Mouse (Mus musculus): Measurements from ENCODE around the gene Gm45233.
A peak's percentile ranks its signal among the peaks of the same experiment; 100 is the strongest.
"Not testable (repeated sequence)": the region's sequence is repeated elsewhere in the genome, so short reads cannot be mapped to it uniquely, and the experiment has no call there.

Gm45233 gene

GRCm38 (mm10) chr7:43443917-43444293 is at the start of gene Gm45233, which contains the start of gene Etfb:
Gene Gm45233, plus strand, starts transcription at chr7:43444128.
Gene Etfb, plus strand, starts transcription at chr7:43444083.
- peak; percentile 90 for DNase-seq (ENCODE audit: low read depth)

DNA sequence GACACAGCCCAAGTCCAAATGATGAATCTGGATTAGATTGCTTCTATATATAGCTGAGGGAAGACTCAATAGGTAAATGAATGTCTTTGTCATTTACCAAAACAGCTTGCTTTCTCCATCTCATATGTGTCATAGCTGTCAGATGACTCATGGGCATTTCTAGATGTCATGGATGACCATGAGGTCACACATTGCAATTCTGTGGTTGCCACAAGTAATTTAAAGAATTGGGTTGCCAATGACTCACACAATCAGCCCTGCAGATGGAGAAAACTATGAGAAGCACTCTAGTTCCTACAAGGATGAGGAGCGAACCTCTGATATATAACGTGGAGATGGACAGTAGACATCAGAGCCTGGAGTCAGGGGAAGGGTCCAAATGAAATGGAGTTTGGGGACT is 44.4 kb upstream of the Gm45233 start:
- DNase-seq (ENCODE audit: low read depth): no peak

DNA sequence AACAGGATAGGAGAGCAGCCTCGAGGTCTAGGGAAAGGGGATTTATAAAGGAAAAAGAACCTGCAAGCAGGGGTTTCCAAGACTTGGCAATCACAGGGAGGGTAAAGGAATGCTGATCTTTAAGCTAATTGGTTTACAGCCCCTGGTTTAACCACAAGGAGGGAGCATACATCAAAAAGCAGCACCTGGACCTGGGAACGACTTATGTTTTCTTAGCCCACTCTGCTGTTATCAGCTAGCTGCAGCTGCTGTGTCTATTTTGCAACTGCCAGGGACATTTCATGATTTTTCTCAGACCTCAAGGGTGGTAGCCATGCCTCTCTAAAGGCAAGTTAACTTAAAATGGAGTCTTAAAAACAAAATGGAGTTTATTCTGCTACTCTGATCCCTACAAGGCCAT is 41.2 kb upstream of the Gm45233 start:
- no peak for DNase-seq (ENCODE audit: low read depth)

DNA sequence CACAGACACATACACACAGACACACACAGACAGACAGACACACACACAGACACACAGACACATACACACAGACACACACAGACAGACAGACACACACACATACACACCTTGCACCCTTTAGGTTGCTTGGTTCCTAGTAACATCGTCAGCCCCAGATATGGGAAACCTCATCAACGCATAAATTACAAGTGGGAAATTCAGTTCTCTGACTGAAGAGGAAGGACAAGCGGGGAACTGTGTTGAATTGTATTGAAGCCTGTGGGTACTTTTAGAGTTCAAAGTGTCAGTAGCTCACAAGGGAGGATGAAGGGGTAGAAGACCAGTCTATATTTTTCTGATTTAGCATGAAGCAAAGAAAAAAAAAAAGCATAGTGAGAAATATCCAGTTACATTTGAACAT is 36.4 kb upstream of the Gm45233 start:
- no peak for DNase-seq (ENCODE audit: low read depth)

GRCm38 (mm10) chr7:43408131-43408553 is 35.8 kb upstream of the Gm45233 start, which contains the start of gene Siglecg:
Gene Siglecg, plus strand, starts transcription at chr7:43408204.
- DNase-seq (ENCODE audit: low read depth): no peak

GRCm38 (mm10) chr7:43409084-43409483 is 34.8 kb upstream of the Gm45233 start:
- DNase-seq (ENCODE audit: low read depth): no peak

DNA sequence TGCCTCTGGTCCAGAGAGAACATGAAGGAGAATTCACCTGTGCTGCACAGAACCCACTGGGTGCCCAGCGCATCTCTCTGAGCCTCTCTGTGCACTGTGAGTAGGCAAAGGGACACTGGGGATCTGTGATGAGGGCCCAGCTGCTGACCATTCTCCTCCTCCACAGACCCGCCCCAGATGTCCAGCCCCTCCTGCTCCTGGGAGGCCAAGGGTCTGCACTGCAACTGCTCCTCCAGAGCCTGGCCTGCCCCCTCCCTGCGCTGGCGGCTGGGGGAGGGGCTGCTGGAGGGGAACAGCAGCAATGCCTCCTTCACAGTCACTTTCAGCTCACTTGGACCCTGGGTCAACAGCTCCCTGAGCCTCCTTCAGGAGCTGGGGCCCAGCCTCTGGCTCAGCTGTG is 32.2 kb upstream of the Gm45233 start:
- DNase-seq (ENCODE audit: low read depth): not testable (repeated sequence)

DNA sequence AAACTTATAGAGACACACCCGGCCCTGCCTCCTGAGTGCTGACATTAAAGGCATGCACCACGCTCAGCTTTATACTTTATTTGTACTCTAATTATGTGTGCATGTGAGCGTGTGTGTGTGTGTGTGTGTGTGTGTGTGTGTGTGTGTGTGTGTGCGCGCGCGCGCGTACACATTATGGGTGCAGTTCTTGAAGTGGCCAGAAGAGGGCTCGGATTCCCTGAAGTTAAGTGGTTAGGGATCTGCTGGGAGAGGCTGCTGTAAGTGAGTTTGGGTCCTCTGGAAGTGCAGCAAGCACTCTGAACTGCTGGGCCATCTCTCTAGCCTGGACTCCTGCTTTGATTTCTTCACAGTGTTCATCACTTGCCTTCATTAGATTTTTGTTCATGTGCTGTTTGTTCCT is 26.6 kb upstream of the Gm45233 start:
- no peak for DNase-seq (ENCODE audit: low read depth)

DNA sequence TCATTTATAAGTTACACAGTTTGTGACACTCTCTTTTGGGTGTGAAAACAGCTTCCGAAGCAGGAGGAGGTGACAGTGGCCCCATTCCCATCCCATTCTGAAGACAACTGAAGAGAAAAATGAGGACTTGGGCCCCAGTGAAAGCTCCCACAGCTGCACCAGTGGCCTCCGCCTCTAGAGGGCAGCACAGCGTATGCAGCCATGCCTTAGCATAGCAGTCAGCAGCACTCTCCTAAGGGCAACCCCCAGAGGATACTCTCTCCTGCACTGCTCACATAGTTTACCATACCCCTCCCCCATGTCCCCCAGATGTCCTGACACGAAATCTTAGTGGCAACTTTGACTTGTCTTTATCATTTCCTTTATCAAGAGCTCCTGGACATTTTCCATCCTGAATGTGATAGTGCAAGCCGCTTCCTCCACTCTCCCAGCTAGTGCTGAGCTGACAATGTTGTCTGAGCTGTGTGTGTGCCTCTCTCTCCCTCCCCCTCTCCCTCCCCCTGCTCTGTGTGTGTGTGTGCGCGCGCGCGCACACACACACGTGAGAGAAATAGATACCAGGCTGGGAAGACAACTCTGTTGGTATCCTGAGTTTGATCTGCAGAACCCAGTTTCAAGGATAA is 20.8 kb upstream of the Gm45233 start:
- peak; percentile 74 for DNase-seq (ENCODE audit: low read depth)

GRCm38 (mm10) chr7:43423991-43424625 is 19.8 kb upstream of the Gm45233 start:
- no peak for DNase-seq (ENCODE audit: low read depth)

DNA sequence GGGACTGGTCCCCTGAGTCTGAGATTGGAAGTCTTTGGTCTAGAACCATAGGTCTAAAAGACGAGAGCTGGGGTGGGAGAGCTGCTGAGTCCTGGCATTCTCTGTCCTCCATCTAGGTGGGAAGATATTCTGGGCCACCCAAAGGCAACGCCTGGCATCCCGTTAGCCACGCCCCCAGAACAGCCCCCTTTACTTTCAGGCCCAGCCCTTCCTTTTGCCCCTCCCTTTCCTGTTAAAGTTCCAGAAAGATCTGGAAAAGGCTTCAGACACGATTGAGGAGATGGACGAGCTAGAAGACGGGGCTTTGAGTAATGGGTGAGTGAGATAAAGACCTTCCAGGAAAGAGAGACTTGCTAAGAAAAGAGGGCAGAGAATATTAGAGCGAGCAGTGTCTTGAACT is 16.5 kb upstream of the Gm45233 start, which contains the start of gene Lim2:
Gene Lim2 (plus strand): TSS at position 265 of the 400 bp plus-strand sequence.
- no peak for DNase-seq (ENCODE audit: low read depth)

- DNase-seq (ENCODE audit: low read depth): no peak
Measured at GRCm38 (mm10) chr7:43429500-43429899, 14.4 kb upstream of the Gm45233 start.

DNA sequence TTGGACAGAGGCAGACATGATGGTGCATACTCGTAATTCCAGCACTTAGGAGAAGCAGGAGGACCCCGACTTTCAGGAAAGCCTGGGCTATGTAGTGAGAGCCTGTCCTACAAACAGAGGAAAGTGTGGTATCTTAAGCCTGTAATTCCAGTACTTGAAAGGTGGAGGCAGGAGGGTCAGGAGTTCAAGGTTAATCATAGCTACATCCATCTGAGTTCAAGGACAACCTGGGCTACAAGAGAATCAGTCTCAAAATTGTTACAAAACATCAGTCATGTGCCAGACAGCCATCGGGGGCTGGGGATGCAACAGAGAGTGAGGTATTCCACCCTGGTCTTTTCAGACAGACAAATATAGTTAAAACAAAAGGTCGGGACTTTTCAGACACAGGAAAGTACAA is 11.0 kb upstream of the Gm45233 start:
- no peak for DNase-seq (ENCODE audit: low read depth)

DNA sequence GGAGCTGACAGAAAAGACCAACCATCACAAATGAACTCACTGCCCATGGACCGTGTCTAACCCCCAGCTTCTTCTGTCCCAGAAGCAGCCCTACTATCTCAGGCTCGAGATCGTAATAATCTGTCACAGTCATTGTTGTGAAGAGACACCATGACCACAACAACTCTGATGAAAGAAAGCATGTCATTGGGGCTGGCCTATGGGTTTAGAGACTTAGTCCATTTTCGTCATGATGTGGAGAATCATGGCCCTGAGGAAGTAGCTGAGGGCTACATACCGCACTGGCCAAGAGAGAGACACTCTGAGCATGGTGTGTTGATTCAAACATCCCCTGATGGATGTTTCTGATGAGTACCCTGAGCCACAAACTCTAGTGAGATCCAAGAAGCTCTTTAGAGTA is 9.3 kb upstream of the Gm45233 start:
- no peak for DNase-seq (ENCODE audit: low read depth)

GRCm38 (mm10) chr7:43436341-43437255 is 7.3 kb upstream of the Gm45233 start, which contains the start of gene Nkg7:
Gene Nkg7, plus strand, starts transcription at chr7:43437073.
- no peak for DNase-seq (ENCODE audit: low read depth)

DNA sequence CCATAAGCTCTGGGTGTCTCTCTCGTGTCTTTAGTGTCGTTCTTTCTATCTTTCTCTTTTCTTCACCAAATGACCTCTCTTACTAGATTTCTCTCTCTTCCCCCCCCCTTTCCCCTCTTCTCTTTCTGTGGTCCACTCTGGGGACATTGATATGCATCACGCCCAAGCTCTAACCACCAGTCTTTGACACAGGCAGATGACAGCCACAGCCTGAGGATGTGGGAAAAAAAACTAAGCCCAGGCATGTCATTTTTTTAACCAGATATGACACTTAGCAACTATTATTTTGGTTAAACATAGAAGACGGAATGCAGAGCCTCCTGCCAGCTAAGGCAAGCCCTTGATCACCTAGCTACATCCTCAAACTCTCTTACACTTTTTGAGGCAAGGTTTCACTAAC is 5.3 kb upstream of the Gm45233 start:
- no peak for DNase-seq (ENCODE audit: low read depth)

DNA sequence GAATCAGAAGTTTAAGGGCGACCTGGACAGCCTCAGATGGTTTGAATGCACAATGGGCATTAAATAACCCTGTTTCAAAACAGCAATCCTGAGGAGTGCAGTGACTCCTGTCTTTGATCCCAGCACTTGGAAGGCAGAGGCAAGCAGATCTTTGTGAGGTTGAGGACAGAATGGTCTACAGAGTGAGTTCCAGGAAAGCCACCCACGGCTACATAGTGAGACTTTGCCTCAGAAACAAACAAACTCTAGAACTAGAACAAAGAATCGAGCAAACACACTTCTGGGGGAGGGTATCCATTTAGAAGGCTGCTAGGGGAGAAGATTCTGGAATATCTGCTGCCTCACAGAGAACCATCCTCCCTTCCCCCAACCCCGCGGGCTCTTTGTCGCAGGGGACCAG is 3.4 kb upstream of the Gm45233 start, which contains the start of gene Cldnd2:
Gene Cldnd2 (plus strand): TSS at position 301 of the 400 bp plus-strand sequence.
- DNase-seq (ENCODE audit: low read depth): no peak

DNA sequence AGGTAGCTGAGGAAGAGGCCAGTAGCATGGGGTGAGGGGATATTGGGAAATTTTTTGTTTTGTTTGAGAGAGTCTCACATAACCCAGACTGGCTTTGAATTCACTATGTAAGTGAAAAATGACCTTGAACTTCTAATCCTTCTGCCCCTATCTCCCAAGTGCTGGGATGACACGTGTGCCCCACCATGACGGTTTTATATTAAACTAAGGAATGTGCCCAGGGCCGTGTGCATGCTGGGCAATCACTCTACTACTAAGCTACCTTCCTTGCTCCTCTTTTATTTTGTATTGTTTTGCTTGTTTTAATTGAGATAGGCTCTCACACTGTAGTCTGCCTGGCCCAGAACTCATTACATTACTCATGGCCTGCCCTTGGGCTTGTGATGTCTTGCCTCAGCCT is 2.9 kb upstream of the Gm45233 start:
- DNase-seq (ENCODE audit: low read depth): no peak

DNA sequence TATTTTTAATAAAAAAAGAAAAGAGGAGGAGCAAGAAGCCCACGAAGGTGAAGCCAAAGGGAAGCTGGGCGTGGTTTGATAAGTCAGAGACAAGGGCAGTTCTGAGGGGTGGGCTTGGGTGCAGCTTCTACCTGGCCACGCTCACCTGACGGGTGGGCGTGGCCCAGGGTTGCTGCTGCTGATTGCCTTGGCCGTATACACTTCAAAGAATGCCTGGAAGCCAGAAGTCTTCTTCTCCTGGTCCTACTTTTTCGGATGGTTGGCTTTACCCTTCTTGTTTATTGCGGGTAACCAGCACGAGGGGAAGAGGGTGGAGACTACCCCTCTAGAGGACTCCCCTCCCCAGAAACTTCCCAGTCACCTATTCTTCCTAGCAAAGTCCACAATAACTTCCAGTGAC is 1.2 kb upstream of the Gm45233 start:
- no peak for DNase-seq (ENCODE audit: low read depth)

DNA sequence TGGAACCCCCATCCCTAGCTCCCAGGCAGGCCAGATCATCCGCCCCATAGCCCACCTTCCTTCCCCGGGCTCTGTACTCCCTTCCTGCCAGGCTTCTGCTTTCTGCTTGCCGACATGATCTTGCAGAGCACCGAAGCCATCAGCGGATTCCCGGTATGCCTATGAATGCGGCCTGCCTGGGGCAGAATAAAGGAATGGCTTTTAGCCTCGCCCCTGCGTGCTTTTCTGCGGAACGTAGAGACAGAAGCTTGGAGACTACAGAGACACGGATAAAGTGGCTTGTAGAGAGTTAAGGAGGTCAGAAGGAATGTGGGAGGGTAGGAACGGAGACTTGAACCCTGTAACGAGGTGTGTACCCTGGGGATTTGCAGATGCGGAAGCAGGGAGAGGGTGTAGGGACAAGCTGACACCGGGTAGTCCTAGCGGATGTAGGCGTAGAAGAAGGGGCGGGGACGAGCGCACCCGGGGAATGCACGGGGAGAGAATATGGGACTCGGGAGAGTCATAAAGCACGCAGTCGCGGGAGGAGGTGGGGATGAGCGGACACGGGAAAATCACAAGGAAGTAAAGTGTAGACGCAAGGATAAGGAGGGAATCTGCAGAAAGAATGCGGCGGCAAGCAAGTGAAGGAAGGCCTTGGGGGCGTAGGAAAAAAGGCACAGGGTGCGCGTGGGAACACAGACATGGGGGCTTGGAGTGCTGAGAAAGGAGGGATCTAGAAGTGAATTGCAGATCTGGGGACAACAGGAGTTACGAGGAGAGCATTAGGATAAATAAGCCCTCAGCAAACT is 607 bp upstream of the Gm45233 start:
- no peak for DNase-seq (ENCODE audit: low read depth)

DNA sequence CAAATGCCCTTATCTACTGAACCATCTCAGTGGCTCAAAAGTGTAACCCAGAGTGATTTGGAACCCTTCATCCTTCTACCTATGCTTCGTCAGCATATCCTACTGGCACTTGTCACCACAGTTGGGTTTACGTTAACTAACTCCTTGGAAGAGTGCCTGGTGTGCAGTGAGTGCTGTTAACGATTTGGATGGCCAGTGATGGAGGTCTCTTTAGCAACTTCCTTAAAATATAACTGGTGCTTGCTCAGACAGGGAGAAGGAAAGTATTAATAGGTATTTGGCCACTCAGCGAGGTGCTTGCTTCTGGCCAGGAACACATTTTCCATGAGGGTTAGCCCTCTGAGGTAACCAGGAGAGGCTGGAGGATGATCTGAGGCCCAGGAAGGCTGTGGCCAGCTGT is 3.9 kb downstream of the Gm45233 start:
- DNase-seq (ENCODE audit: low read depth): no peak

DNA sequence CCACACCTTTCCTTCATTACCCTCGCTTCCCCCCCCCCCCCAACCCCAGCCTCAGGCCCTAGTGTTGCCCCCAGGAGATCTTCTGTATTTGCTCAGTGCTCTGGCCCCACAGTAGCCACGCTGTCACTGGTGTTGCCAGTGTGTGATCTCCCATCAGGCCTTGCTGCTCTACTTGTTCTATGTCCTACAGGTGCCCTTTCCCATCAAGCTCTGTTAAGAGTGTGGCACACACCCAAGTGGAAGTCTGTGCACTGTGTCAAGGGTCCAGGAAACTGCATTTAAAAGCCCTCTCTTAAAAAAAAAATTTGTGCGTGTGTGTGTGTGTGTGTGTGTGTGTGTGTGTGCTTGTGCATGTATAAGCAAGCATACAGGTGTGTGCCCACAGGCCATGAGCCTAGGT is 4.3 kb downstream of the Gm45233 start:
- no peak for DNase-seq (ENCODE audit: low read depth)
